Mouse (Mus musculus): ENCODE data around the gene Arsb. TPM values are rescaled to one million over a fixed set of nuclear protein-coding genes. Genes with fewer than 3 reads are reported as not detected.

Gene Arsb
- polyA plus RNA-seq, 1 experiment, result 8.4 TPM

Other genes with a start within 250 kb of the Arsb start
- 1.3 TPM in 1 of 2 replicates, not detected in the other for gene Bhmt, start 133.7 kb upstream of the Arsb start, polyA plus RNA-seq (2012; rRNA removed)
- 0.05 and 1.4 TPM in 2 replicates for gene Bhmt2, start 97.3 kb upstream of the Arsb start, polyA plus RNA-seq (2012; rRNA removed)
- 0.38 TPM in 1 of 2 replicates, not detected in the other for gene Dmgdh, start 97.2 kb upstream of the Arsb start, polyA plus RNA-seq (2012; rRNA removed)

All from large intestine, adult 2 months (tissue).